Mouse (Mus musculus) heart, postnatal 14 days (tissue): Measurements from ENCODE around the gene Galk2. TPM values are rescaled to one million over a fixed set of nuclear protein-coding genes. Genes with fewer than 3 reads are reported as not detected.
A peak's percentile ranks its signal among the peaks of the same experiment; 100 is the strongest.

Experiments
- DNase-seq, 2 experiments: peaks; one replicate each; pipeline ENCODE4 v3.0.0; 2021 to 2022
- intact Hi-C: fragments of 180-260 bp; cut with DNase I; formaldehyde crosslinking; loops from one replicate; pipeline ENCODE4 v1.15.1; 2025
- long read RNA-seq, 2 experiments: library from polyadenylated mRNA; stranded (forward); transcript quantifications; one replicate each; pipeline ENCODE4 v2.0.0; 2021
- total RNA-seq, 2 experiments: library from RNA; stranded (reverse); gene quantifications; 2 replicates each; pipeline ENCODE4 v1.2.3; 2021

Gene Galk2
- 10 to 100 TPM; 12.0 to 14.0 TPM for total RNA-seq
- long read RNA-seq, experiment 1, transcript Galk2-202 (10 exons, 1,928 nt) = major isoform, 13 of 16 reads
- long read RNA-seq, experiment 1, partial matches to known transcripts = 0 of 16 reads
- long read RNA-seq, experiment 1, other reads (novel, unspliced or antisense) = 2 of 16 reads
- long read RNA-seq, experiment 2, transcript Galk2-202 (10 exons, 1,928 nt) = major isoform, 15 of 16 reads
- long read RNA-seq, experiment 2, partial matches to known transcripts = 0 of 16 reads
- long read RNA-seq, experiment 2, other reads (novel, unspliced or antisense) = 1 of 16 reads

DNA sequence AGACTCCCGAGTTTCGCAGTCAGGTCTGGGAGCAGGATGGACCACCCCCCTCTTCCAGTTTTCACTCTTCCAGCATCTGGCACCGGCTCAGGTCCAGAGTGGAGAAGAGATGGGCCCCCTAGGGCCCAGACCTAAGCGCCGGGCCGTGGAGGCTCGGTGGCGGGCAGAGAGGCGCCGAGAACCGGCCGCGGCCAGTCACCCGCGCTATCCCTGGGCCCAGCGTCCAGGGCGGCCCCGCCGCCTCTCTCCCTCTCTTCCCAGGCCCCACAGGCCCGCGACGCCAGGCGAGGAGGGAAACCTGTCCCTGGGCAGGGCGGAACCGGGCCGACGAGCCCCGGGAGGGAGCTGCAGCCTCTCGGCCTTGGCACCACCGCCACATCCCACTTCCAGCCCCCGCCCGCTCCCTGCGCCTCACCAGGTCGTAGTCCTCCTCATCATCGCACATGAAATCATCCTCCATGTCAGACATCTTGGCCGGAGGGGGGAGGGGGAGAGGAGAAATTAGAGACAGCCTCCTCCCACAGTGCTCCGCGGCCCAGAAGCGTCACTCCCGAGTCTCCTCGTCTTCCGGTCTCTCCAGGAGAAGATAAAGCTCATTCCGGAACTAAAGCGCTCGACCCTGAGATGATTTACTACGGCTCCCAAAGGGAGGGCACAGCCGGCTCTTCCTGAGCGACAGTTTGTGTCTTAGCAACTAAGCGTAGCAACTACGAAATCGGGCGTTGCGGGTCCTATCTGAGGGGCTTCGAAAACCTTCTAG, at the start of gene Galk2, which contains the start of gene Cops2:
Galk2 (plus strand) TSS at position 589 of the 760 bp plus-strand sequence.
Cops2 (minus strand) TSS at position 619 of the 760 bp plus-strand sequence.
- intact Hi-C loops = loop anchor here (5.0 to 10.0 kb wide), 2 partner anchors 194 to 294 kb away; partner anchors contain the start of genes Dtwd1 and Fam227b

DNA sequence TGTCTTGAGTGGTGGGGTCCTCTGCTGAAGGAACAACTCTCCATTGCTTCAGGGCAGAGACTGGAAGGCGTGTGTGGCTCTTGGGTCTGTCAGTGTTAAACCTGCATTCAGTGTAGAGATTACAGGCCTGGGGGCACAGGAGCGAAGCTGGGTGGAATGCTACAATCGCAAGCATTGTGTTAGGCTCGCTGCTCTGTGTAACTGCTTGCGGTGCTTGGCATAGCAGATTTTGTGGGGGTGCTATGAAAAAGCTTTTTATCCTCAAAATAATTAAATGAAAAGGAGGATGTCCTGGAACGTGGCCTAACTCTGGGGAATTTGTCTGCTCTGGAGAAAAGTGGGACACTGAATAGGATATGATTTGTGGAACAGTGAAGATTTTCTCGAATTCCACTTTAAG, 49.4 kb upstream of the Galk2 start:
- no peak for DNase-seq
- intact Hi-C loops = no loop called here

More for the DNA sequence above, at the start of gene Galk2, which contains the start of gene Cops2:
- peak; percentile 91 to 93 for DNase-seq

DNA sequence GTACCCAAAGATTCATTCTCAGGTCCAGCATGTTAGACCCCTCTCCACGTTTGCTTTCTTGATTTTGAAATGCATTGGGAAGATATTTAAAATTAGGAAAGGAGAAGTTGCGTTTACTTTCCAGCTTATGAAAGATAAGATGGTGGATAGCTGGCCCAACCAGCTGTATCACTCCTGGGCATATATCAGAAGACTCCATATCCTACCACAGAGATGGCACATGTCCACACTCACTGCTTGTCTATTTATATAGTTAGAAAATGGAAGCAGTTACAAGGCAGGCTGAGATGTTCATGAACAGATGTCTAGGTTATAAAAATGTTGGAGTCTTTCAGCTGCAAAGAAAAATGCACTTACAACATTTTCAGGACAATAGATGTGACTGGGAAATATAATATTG, 47.6 kb upstream of the Galk2 start:
- DNase-seq = no peak
- intact Hi-C loops = no loop called here

DNA sequence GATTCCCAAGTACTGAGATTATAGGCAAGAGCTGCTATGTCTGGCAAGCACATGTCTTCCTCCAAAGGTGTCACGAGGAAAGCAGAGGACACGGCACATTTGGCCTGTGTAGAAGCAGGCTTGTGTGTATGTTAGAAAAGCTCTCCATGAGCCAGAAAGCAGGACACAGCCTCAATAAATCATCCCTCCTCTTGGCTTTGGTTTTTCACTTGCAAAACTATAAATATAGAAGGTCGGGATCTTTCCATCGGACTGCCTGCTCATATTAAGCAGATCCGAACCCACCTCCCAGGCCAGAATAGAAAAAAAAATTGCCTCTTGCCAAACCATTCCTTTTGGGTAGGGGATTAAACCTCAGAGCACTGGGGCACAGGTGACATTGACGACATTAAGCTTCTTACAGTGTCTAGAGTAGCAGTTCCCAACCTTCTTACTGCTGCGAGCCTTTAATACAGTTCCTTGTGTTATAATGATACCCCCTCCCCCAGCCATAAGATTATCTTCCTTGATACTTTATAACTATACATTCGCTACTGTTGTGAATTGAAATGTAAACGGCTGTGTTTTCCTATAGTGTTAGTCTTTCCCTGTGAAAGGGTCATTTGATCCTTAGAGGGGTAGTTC, 44.8 kb upstream of the Galk2 start:
- intact Hi-C loops = no loop called here
- no peak for DNase-seq

DNA sequence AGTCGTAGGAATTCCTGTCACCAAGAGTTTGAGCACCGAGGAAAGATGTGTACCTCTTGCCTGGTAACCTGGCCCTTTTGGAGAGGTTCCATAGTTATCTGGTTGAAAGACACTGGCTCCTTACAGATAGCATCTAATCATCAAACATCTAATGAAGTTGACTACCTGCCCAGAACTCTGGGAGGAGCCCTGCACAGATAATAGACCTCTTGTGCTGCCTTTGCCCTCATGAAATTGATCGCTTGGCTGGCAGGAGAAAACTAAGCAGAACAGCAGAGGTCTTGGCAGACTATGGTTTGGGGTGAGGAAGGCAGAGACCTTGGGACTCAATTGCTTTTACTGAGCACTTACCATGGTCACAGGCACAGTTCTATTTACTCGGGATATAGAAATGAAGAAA, 38.5 kb upstream of the Galk2 start:
- no peak for DNase-seq
- intact Hi-C loops = no loop called here

DNA sequence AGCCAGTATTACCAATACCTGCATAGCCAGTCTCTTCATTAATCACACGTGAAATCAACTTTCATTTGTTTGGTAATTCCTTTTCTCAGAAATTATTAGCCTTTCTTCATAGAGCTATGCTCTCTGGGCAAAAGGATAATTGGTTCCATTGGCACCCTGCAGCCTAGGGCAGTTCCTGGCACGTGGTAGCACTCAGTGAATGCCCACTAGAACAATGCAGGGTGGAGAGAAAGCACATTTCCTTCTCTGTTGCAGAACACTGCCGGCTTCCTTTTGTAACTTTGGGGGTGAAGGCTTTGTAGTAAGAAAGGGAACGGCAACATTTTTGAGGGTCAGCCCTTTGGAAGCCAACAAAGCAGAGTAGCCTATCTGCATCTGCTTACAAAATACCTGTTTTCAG, 32.7 kb upstream of the Galk2 start:
- intact Hi-C loops = loop anchor here (5.0 kb wide), 1 partner anchor 59 kb away; no protein-coding TSS in a partner anchor
- DNase-seq = no peak

DNA sequence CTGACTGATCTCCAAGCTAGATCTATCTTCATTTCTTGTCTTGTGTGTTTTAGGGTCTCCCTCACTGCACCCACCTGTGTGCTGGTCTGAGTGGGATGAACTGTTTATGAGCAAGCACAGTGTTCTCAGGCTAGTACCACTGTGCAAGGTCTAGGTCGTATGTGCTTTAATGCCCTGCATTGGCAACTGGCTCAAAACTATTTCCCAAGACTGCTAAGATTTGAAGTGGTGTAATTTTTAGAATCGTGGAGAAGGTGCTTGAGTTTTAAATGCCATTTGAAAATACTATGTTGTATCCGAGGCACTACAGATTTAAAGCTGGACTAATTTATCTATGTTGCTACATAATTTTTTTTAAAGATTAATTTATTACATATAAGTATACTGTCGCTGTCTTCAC, 31.0 kb upstream of the Galk2 start:
- intact Hi-C loops = loop anchor here (5.0 kb wide), 1 partner anchor 61 kb away; no protein-coding TSS in a partner anchor
- no peak for DNase-seq

DNA sequence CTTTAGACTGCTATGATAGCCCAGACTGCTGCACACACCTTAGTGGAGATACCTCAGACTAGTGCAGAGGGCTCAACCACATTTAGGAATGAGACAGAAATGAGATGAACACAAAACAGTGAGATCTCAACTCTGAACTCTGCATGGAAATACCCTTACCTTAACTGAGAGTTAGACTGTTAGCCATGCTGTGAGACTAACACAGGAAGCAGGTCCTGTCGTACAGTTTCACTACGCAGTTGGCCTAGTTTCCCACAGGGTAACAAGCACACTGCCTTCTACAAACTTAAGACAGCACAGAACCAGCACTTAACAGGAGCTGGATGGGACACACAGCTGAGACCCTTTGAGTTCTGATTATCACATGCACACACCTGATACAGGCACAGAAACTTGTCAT, 29.0 kb upstream of the Galk2 start:
- no peak for DNase-seq
- intact Hi-C loops = loop anchor here (5.0 kb wide), 1 partner anchor 63 kb away; no protein-coding TSS in a partner anchor

DNA sequence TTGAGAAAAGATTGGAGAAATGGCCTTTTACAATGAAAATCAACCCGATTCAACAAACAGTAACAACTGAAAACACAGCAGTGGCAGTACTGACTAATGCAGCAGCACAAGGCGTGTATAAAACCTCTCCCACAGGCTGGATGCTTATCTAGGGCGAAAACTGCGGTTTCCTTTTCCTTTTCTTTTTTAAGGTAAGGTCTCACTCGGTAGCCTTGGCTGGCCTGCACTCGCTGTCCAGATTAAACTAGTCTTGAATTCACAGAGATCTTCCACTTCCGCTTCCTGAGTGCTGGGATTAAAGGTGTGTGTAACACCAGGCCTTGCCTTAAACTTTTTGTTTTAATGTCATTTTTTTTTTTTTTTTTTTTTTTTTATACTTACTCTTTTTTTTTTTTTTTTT, 20.8 kb upstream of the Galk2 start:
- intact Hi-C loops = no loop called here
- no peak for DNase-seq

DNA sequence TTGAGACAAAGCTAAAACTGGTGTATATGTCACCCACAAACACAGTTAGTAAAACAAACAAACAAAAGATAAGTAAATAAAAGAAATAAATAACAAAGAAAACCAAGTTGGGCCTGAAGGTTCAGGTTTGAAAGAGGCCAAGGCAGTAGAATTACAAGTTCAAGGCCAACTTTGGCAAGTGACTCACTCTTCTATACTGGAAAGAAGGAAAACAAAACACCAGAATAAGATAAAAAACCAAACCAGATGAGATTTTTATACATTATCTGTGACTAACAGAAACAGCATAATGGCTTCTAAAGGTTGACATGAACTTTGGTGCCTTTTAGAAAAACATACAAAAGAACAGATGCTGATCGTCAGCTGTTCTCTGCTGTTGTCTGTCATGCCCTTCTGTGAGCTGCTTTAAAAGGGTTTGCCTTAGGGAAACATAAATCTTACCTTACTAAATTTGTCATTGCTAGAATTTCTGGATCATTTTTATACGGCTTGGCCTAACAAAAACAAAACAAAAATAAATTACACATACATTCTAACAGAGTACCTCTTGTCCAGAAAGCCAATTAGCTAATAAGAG, 20.1 kb upstream of the Galk2 start:
- intact Hi-C loops = no loop called here
- DNase-seq = no peak

DNA sequence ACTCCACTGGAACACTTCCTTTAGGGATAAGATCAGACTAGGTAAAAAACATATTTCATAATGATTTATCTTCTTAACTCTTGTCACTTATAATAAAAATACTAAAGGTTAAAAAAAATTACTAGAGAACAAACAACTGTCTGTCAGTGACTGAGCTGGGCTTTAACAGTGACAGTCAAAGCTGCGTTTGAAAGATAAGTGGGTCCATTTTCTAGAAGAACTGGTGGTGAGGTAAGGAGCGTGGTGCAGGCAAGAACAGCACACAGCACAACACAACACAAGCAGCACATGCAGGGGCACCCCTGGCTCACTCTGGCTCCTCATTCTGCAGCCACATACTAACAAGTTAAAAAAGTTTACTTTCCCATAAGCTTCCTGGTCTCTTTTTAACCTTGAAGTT, 7.7 kb upstream of the Galk2 start:
- intact Hi-C loops = loop anchor here (10.0 kb wide), 1 partner anchor 186 kb away; no protein-coding TSS in a partner anchor

DNA sequence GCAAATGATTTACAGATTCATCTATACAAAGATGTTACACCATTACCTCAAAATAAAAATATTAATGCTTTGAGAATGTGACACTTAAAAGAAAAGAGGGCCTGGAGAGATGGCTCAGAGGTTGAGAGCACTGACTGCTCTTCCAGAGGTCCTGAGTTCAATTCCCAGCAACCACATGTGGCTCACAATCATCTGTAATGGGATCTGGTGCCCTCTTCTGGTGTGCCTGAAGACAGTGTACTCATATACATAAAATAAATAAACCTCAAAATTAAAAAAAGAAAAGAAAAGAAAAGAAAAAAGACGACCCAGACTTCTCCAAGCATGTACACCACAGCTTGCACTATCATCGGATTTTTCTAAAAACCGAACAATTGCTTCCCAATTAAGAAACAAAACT, 1.2 kb upstream of the Galk2 start:
- intact Hi-C loops = loop anchor here (1.0 to 10.0 kb wide), 3 partner anchors 69 to 295 kb away; partner anchors contain the start of genes Dtwd1 and Fam227b
- no peak for DNase-seq

More for the DNA sequence above, 7.7 kb upstream of the Galk2 start:
- no peak for DNase-seq

DNA sequence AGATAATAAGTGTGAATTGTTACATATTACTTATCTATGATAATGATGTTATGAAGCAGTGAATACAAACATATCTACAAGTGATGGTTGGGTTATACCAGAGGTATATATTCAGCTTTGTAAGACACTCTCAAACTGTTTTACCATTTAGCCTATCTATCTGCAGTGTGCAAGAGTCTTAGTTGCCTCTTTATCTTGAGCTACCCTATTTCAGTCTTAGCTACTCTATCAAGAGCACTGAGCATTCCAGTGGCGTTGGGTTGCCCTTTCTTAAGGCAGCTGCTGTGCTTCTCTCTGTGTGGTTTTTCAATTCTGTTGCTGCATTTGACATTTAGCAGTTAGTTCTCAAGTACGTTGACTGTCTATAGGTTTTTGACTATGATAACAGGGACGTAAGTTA, 4.9 kb downstream of the Galk2 start:
- DNase-seq = no peak
- intact Hi-C loops = no loop called here

DNA sequence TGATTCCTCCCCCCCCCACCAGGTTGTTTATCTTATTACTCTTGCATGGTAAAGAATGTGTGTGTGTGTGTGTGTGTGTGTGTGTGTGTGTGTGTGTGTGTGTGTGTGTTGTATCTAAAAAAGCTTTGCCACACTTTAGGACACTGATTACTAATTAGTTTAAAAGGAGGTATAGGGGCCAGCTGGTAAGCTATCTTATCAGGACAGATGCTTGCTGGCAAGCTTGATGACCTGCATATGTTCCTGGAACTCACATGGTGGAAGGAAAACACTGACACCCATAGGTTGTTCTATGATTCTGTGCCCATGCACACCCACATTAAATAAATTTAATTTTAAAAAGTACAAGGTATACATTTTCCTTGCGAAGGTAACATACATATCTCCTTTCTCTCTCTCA, 5.6 kb downstream of the Galk2 start:
- intact Hi-C loops = no loop called here

DNA sequence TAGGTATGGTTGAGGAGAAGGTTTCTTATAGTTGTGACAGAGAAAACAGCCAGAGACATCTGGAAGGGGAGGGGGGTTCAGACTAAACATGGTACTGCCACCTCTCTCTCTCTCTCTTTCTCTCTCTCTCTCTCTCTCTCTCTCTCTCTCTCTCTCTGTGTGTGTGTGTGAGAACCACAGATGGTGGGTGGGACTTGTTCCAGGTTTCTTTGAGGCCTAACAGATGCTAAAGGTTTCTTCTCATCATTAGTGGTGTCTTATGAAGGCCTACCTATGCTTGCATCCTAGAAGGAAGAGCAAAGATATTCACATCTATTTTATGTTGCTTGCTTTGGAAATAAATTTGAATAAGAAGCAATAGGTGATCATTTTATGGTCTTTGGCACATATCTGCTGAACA, 6.7 kb downstream of the Galk2 start:
- DNase-seq = no peak
- intact Hi-C loops = no loop called here

More for the DNA sequence above, 5.6 kb downstream of the Galk2 start:
- DNase-seq = no peak

DNA sequence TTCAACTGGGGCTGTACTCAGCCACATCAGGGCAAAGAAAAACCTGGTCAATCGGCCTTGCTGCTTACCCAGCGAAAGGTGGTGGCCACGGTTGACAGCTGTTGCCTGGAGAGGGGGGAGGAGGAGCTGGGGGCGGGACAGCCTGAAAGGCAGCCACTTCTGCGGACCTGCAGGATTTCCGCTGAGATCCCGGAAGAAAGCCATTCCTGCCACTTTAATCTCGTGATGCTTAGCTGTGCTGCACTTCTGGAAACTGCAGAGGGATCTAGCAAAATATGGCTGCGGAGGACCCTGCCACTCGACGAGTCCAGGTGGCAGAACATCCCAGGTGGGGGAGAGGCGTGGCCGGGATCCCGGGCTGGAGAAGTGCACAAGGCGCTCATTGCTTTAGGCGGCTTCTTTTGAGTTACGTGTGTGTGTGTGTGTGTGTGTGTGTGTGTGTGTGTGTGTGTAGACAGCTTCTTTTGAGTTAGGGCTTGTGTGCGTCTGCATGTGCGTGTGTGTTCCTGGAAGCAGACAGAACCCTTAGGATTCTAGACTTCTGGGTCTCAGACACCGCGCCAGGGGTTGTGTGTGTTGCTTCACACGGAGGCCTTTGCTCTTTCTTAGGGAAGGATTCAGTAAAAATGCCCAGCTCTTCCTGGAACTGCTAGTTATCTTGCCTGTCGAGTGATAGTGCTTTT, 7.3 kb downstream of the Galk2 start:
- DNase-seq = peak; percentile 53 to 69
- intact Hi-C loops = no loop called here

DNA sequence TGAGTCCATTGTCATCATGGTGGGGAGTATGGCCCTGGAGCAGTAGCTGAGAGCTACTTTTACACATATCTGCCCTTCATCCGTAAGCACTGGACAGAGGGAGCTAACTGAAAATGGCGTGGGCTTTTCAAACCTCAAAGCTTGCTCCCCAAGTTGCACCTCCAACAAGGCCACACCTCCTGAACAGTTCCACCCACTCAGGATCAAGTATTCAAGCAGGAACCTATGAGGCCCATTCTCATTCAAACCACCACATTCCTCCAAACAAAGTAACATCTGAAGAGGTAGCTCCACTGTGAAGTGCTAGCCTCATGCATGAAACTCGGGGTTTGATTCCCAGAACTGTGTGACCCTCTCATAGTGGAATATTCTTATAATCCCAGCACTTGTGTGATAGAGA, 9.4 kb downstream of the Galk2 start:
- intact Hi-C loops = no loop called here
- no peak for DNase-seq

DNA sequence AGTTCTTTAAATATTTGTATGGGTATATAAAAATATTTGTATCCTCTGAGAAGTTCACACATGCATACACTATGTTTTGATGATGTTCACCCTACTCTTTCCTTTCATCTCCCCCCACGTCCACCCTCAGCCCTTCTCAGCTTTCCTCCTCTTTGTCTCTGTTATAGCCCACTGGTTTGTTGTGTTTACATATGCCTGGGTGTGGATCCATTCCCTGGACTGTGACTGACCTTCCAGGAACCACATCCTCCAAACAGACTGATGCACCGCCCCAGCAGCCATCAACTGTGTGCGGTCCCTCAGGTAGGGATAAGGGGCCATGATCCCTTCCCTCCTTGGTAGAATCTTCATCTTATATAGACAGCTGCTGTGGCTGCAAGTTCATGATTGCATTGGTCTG, 11.2 kb downstream of the Galk2 start:
- intact Hi-C loops = no loop called here
- no peak for DNase-seq

DNA sequence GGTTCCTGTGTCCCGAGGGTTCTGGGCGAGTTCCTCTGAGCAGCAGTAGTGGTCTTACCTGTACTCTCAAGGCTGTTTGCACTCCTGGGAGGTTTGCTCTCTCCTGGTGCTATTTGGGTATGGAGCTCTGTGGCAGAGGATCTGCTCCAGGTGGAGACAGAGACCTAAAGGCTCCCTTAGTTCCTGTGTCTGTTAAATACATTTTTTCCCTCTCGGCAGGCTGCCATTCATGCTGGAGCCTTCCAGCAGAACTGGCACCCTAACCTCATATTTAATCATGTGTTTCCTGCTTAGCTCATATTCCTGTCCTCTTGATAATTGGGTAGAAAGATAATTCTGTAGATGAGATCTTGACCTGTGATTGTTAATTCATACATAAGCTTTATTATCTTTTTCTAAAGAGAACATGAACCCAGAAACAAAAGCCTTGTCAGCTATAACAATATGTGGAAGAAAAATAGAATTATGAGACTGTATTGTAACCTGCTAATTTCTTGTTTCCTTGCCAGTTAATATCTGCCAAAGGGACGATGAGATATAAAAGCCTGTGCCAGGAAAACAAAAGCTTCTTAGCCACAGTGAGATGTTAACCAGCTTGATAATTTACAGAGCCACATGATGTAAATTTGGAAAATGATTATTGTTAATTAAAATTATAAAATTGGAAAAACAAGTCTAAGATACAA, 27.1 kb downstream of the Galk2 start:
- intact Hi-C loops = no loop called here
- DNase-seq = peak in 1 of 2 experiments; percentile 6
